Mouse (Mus musculus) neural tube, embryonic 10.5 days (tissue): ENCODE results near the gene Myo1d.
A peak's percentile ranks its signal among the peaks of the same experiment; 100 is the strongest.

Source experiments
- DNase-seq: peaks from one replicate; pipeline ENCODE4 v3.0.0-alpha.2; 2017; ENCODE audit warnings: low spot score; ENCODE audit errors: extremely low spot score

Gene Myo1d

GRCm38 (mm10) chr11:80553046-80553445, 226.8 kb downstream of the Myo1d start:
- no peak for DNase-seq

GRCm38 (mm10) chr11:80551634-80552033, 228.2 kb downstream of the Myo1d start:
- no peak for DNase-seq

GRCm38 (mm10) chr11:80550264-80550663, 229.6 kb downstream of the Myo1d start:
- no peak for DNase-seq

- DNase-seq = no peak
Measured at GRCm38 (mm10) chr11:80549854-80550253, 230.0 kb downstream of the Myo1d start.

- DNase-seq = no peak
Measured at GRCm38 (mm10) chr11:80546233-80546632, 233.6 kb downstream of the Myo1d start.

- DNase-seq = no peak
Measured at GRCm38 (mm10) chr11:80539056-80539455, 240.8 kb downstream of the Myo1d start.

GRCm38 (mm10) chr11:80532966-80533365, 246.9 kb downstream of the Myo1d start:
- no peak for DNase-seq

- no peak for DNase-seq
Measured at GRCm38 (mm10) chr11:80529149-80529548, 250.7 kb downstream of the Myo1d start.

- DNase-seq = no peak
Measured at GRCm38 (mm10) chr11:80527697-80528096, 252.1 kb downstream of the Myo1d start.

- no peak for DNase-seq
Measured at GRCm38 (mm10) chr11:80524213-80524612, 255.6 kb downstream of the Myo1d start.

GRCm38 (mm10) chr11:80523410-80523809, 256.4 kb downstream of the Myo1d start:
- DNase-seq = no peak

GRCm38 (mm10) chr11:80522852-80523251, 257.0 kb downstream of the Myo1d start:
- DNase-seq = no peak

- DNase-seq = no peak
Measured at GRCm38 (mm10) chr11:80521148-80521547, 258.7 kb downstream of the Myo1d start.

- peak; percentile 44 for DNase-seq
Measured at GRCm38 (mm10) chr11:80518421-80519367, 261.1 kb downstream of the Myo1d start.

GRCm38 (mm10) chr11:80515895-80516294, 263.9 kb downstream of the Myo1d start:
- DNase-seq = no peak

- no peak for DNase-seq
Measured at GRCm38 (mm10) chr11:80515346-80515745, 264.5 kb downstream of the Myo1d start.

GRCm38 (mm10) chr11:80513796-80514195, 266.0 kb downstream of the Myo1d start:
- no peak for DNase-seq

- no peak for DNase-seq
Measured at GRCm38 (mm10) chr11:80512313-80513056, 267.3 kb downstream of the Myo1d start.

- no peak for DNase-seq
Measured at GRCm38 (mm10) chr11:80510124-80510523, 269.7 kb downstream of the Myo1d start.

- DNase-seq = no peak
Measured at GRCm38 (mm10) chr11:80509176-80509506, 270.7 kb downstream of the Myo1d start.

- no peak for DNase-seq
Measured at GRCm38 (mm10) chr11:80508361-80509175, 271.3 kb downstream of the Myo1d start.

- no peak for DNase-seq
Measured at GRCm38 (mm10) chr11:80507791-80508190, 272.0 kb downstream of the Myo1d start.
